ENCODE assay signal across 24 mouse cellular contexts in the genomic region with DNA sequence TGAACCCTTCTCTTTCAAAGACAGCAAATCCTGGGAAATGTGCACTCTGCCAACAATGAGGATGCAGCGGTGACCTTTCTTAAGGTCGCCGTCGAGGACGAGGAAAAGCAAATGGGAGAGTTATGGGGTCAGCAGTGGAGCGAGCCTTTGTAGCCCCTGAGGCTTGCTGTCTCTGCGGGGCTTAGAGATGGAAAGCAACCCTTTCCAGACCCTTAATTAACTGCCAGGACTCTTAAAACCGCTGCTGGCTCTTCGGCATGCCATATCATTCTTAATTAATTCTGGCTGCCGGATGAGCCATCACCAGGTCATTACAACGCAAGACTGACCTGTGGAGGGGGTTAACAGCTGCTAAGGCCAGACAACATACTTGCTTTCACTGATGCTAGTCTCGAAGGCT.
DNase-seq lines count a peak whose midpoint lies in the region; ATAC-seq and TF ChIP-seq lines count a peak whose summit lies in the region.
"Had no signal": no experiment of that assay in that cellular context is flagged by ENCODE, and none has a peak within 500 bp of the region (broad histone marks: within the 10 kb centered on the region; RNA-seq: fewer than 3 reads in every experiment).

No protein-coding gene starts in this region.

- no peaks in the 10 kb centered on the region for H3K9me3 ChIP-seq in forebrain, embryonic 12.5 days
- H3K9me3 ChIP-seq in forebrain, embryonic 15.5 days = no peaks in the 10 kb centered on the region
- H3K9me3 ChIP-seq in midbrain, embryonic 14.5 days (ENCODE audit: control insufficient read depth, low read length) = no peaks in the 10 kb centered on the region
- H3K9me3 ChIP-seq in midbrain, embryonic 10.5 days (replicated peaks) = no peaks in the 10 kb centered on the region
- H3K9me3 ChIP-seq in liver, postnatal 0 days (ENCODE audit: low read length) = no peaks in the 10 kb centered on the region
- H3K9me3 ChIP-seq: embryonic facial prominence, embryonic 12.5 days; limb, embryonic 12.5 days had no signal

- DNase-seq in midbrain, embryonic 14.5 days = peak; percentile 25
- DNase-seq in midbrain, embryonic 10.5 days (ENCODE audit: low spot score) = no peak
- DNase-seq in mesoderm, embryonic 11.5 days (ENCODE audit: low read depth, low spot score) = peak; percentile 23
- no peak for DNase-seq in layer of hippocampus, postnatal 14 days (ENCODE audit: low spot score in 2 of 2)
- no peak for DNase-seq in liver, postnatal 0 days
- DNase-seq: adrenal gland, adult 8-10 months; cerebellum, adult 11-12 months; cerebellum, postnatal 14 days; gastrocnemius, adult 2 months; heart, postnatal 4 days; kidney, postnatal 10 days; lung, adult 18-20 months; lung, postnatal 10 days; right cerebral cortex, postnatal 25 days; thymus, postnatal 36 days had no signal

- H3K4me2 ChIP-seq in forebrain, embryonic 12.5 days = no peak overlapping the region
- H3K4me2 ChIP-seq in forebrain, embryonic 15.5 days (replicated peaks) = no peak overlapping the region
- H3K4me2 ChIP-seq in midbrain, embryonic 14.5 days (ENCODE audit: low read length) = no peak overlapping the region
- no peak overlapping the region for H3K4me2 ChIP-seq in liver, postnatal 0 days (ENCODE audit: low read depth, low read length)
- H3K4me2 ChIP-seq: embryonic facial prominence, embryonic 12.5 days; limb, embryonic 12.5 days; liver, embryonic 11.5 days had no signal

- no peak for TF ChIP-seq EP300 in liver, postnatal 0 days (IDR thresholded peaks at IDR 0.05; ENCODE audit: low read depth)

- H3K4me3 ChIP-seq in forebrain, embryonic 12.5 days (replicated peaks) = no peak overlapping the region
- H3K4me3 ChIP-seq in forebrain, embryonic 15.5 days = no peak overlapping the region
- H3K4me3 ChIP-seq in midbrain, embryonic 14.5 days (replicated peaks; ENCODE audit: low read depth, low read length) = no peak overlapping the region
- no peak overlapping the region for H3K4me3 ChIP-seq in midbrain, embryonic 10.5 days
- H3K4me3 ChIP-seq in liver, postnatal 0 days (ENCODE audit: low read depth, low read length) = no peak overlapping the region
- H3K4me3 ChIP-seq: embryonic facial prominence, embryonic 12.5 days; gastrocnemius, adult 2 months; limb, embryonic 12.5 days; myocyte had no signal

- H3K4me1 ChIP-seq in forebrain, embryonic 12.5 days = peaks cover 24% of the 10 kb centered on the region
- H3K4me1 ChIP-seq in forebrain, embryonic 15.5 days = peaks cover 16% of the 10 kb centered on the region; the same call in 1 of the 2 replicates
- peaks cover 7% of the 10 kb centered on the region for H3K4me1 ChIP-seq in midbrain, embryonic 14.5 days (ENCODE audit: control insufficient read depth, insufficient read depth, low read length)
- H3K4me1 ChIP-seq in midbrain, embryonic 10.5 days = peaks cover 21% of the 10 kb centered on the region
- no peaks in the 10 kb centered on the region for H3K4me1 ChIP-seq in liver, postnatal 0 days (ENCODE audit: insufficient read depth)
- H3K4me1 ChIP-seq: embryonic facial prominence, embryonic 12.5 days had no signal

- TF ChIP-seq CTCF in liver, postnatal 0 days (IDR thresholded peaks at IDR 0.05; ENCODE audit: low read depth) = no peak

- 0 out of 2 replicates have a peak, but pooled peaks have one; percentile 17 for ATAC-seq in forebrain, embryonic 12.5 days (ENCODE audit: low FRiP score)
- no peak for ATAC-seq in forebrain, embryonic 15.5 days (replicated peaks)
- ATAC-seq in midbrain, embryonic 14.5 days (ENCODE audit: low FRiP score, low TSS enrichment) = no peak
- no peak for ATAC-seq in liver, postnatal 0 days
- ATAC-seq: activated CD4-positive, CD25-positive, alpha-beta regulatory T cell, adult 4 months; intestine, postnatal 0 days; midbrain, embryonic 16.5 days had no signal

- H3K27me3 ChIP-seq in forebrain, embryonic 12.5 days = no peaks in the 10 kb centered on the region
- no peaks in the 10 kb centered on the region for H3K27me3 ChIP-seq in forebrain, embryonic 15.5 days
- H3K27me3 ChIP-seq in midbrain, embryonic 14.5 days (ENCODE audit: control insufficient read depth, insufficient read depth, low read length) = no peaks in the 10 kb centered on the region
- H3K27me3 ChIP-seq in midbrain, embryonic 10.5 days (ENCODE audit: low read depth, poor library complexity, severe bottlenecking) = no peaks in the 10 kb centered on the region
- no peaks in the 10 kb centered on the region for H3K27me3 ChIP-seq in liver, postnatal 0 days (ENCODE audit: insufficient read depth, low read length)
- H3K27me3 ChIP-seq: embryonic facial prominence, embryonic 12.5 days; limb, embryonic 12.5 days had no signal

- no peak overlapping the region for H3K9ac ChIP-seq in forebrain, embryonic 12.5 days
- no peak overlapping the region for H3K9ac ChIP-seq in forebrain, embryonic 15.5 days (replicated peaks)
- H3K9ac ChIP-seq in midbrain, embryonic 14.5 days (replicated peaks; ENCODE audit: low read length) = no peak overlapping the region
- no peak overlapping the region for H3K9ac ChIP-seq in liver, postnatal 0 days (replicated peaks)
- H3K9ac ChIP-seq: embryonic facial prominence, embryonic 12.5 days; limb, embryonic 12.5 days had no signal

- 19% methylated on average over 12 of the region's 12 CpGs for WGBS in forebrain, embryonic 12.5 days
- 20% methylated on average over 12 of the region's 12 CpGs for WGBS in forebrain, embryonic 15.5 days
- WGBS in midbrain, embryonic 14.5 days = 29% methylated on average over 12 of the region's 12 CpGs
- 39% methylated on average over 12 of the region's 12 CpGs for WGBS in midbrain, embryonic 10.5 days
- WGBS in liver, postnatal 0 days (ENCODE audit: insufficient replicate concordance) = 75% methylated on average over 12 of the region's 12 CpGs

- no peaks in the 10 kb centered on the region for H3K36me3 ChIP-seq in forebrain, embryonic 12.5 days (replicated peaks)
- H3K36me3 ChIP-seq in forebrain, embryonic 15.5 days = no peaks in the 10 kb centered on the region
- H3K36me3 ChIP-seq in midbrain, embryonic 14.5 days (ENCODE audit: control insufficient read depth, insufficient read depth, low read length) = no peaks in the 10 kb centered on the region
- no peaks in the 10 kb centered on the region for H3K36me3 ChIP-seq in midbrain, embryonic 10.5 days
- no peaks in the 10 kb centered on the region for H3K36me3 ChIP-seq in liver, postnatal 0 days (replicated peaks; ENCODE audit: insufficient read depth, low read length)
- H3K36me3 ChIP-seq: embryonic facial prominence, embryonic 12.5 days; limb, embryonic 12.5 days had no signal

- H3K27ac ChIP-seq in forebrain, embryonic 12.5 days = no peak overlapping the region
- H3K27ac ChIP-seq in forebrain, embryonic 15.5 days (replicated peaks) = no peak overlapping the region
- H3K27ac ChIP-seq in midbrain, embryonic 14.5 days (replicated peaks; ENCODE audit: low read depth, low read length) = no peak overlapping the region
- H3K27ac ChIP-seq in midbrain, embryonic 10.5 days (replicated peaks) = no peak overlapping the region
- no peak overlapping the region for H3K27ac ChIP-seq in liver, postnatal 0 days (ENCODE audit: low read depth)
- H3K27ac ChIP-seq: embryonic facial prominence, embryonic 12.5 days; gastrocnemius, adult 2 months; limb, embryonic 12.5 days had no signal

Comparison
In these comparisons a context has a peak if more than half of its experiments do, and no peak if none do; other contexts are left out.
1. DNase-seq: peak in midbrain, embryonic 14.5 days (single experiment) and mesoderm, embryonic 11.5 days (single experiment); none in midbrain, embryonic 10.5 days (single experiment), layer of hippocampus, postnatal 14 days (0 of 2) and liver, postnatal 0 days (single experiment).